Mouse (Mus musculus) neural tube, embryonic 12.5 days (tissue): ENCODE data around the gene Zbtb48. TPM values are rescaled to one million over a fixed set of nuclear protein-coding genes. Genes with fewer than 3 reads are reported as not detected.

ENCODE experiments used
- ATAC-seq: fragments of 200-750 bp; cut with Nextera tagmentation; 2 replicates; pipeline ENCODE4 v1.8.0; 2017; ENCODE audit warnings: low read depth, mild to moderate bottlenecking, moderate TSS enrichment, moderate library complexity; ENCODE audit not compliant: low FRiP score
- H3K27ac ChIP-seq: fragments of 300-500 bp; sonication (generic); 2 replicates; pipeline ENCODE4 v1.5.1; 2016
- H3K27me3 ChIP-seq: fragments of 300-500 bp; sonication (generic); replicated peaks from 2 replicates; pipeline ENCODE4 v1.6.1; 2016; ENCODE audit warnings: mild to moderate bottlenecking
- H3K36me3 ChIP-seq: fragments of 300-500 bp; sonication (generic); 2 replicates; pipeline ENCODE4 v1.6.1; 2016; ENCODE audit warnings: mild to moderate bottlenecking
- H3K4me1 ChIP-seq: fragments of 300-500 bp; sonication (generic); 2 replicates; pipeline ENCODE4 v1.6.1; 2016
- H3K4me2 ChIP-seq: fragments of 300-500 bp; sonication (generic); replicated peaks from 2 replicates; pipeline ENCODE4 v1.6.1; 2016; ENCODE audit warnings: mild to moderate bottlenecking
- H3K4me3 ChIP-seq: fragments of 300-500 bp; sonication (generic); 2 replicates; pipeline ENCODE4 v1.5.1; 2016
- H3K9ac ChIP-seq: fragments of 300-500 bp; sonication (generic); 2 replicates; pipeline ENCODE4 v1.6.1; 2016; ENCODE audit warnings: mild to moderate bottlenecking
- H3K9me3 ChIP-seq: fragments of 300-500 bp; sonication (generic); 2 replicates; pipeline ENCODE4 v1.6.1; 2016; ENCODE audit warnings: mild to moderate bottlenecking
- WGBS: fragments of 180-500 bp; shearing (Covaris S2); methylation state at CpG from one replicate; pipeline ENCODE4 v1.1.7; 2016; 5-methylcytosine and 5-hydroxymethylcytosine counted together
- polyA plus RNA-seq: library from polyadenylated mRNA; unstranded; fragments of >200 nt; fragmentation: Nextera tagmentation; extraction: Ambion mirVana; gene quantifications from 2 replicates; pipeline ENCODE4 v1.2.1, GENCODE M21; 2016

Zbtb48 gene
- 17.8 and 20.4 TPM in 2 replicates for polyA plus RNA-seq

DNA sequence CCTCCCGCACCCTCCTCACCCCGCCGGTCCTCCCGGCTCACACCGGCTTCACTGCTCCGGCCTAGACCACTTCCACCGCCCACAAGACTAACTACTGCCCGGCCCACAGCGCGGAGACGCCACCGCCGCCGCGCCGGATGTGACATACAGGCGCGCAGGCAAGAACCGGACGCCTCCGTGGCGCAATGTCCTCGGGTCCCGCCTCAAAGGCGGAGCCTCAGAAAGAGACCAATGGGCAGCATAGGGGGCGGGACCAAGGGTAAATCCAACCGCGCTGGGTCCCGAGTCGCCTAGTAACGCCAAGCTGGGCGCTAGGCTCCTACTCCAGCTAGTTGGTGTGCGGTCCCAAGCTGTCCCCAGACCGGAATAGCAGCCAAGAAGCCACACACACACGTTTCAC is at the start of gene Zbtb48:
Zbtb48 (minus strand) TSS at position 148 of the 400 bp plus-strand sequence.
- peak within 1 kb of the TSS; percentile 93 for H3K4me2 ChIP-seq
- peak within 1 kb of the TSS; percentile 83 for H3K4me3 ChIP-seq
- H3K9me3 ChIP-seq, result no peaks in the 10 kb centered on the region
- H3K4me1 ChIP-seq, result peaks cover 46% of the 10 kb centered on the region
- no peak within 1 kb of the TSS for H3K27ac ChIP-seq
- WGBS, result under 1% methylated on average over 35 of the region's 35 CpGs
- H3K9ac ChIP-seq, result peak within 1 kb of the TSS; percentile 81
- no peaks in the 10 kb centered on the region for H3K27me3 ChIP-seq
- peak; percentile 97 for ATAC-seq
- peaks cover 20% of the 10 kb centered on the region for H3K36me3 ChIP-seq

DNA sequence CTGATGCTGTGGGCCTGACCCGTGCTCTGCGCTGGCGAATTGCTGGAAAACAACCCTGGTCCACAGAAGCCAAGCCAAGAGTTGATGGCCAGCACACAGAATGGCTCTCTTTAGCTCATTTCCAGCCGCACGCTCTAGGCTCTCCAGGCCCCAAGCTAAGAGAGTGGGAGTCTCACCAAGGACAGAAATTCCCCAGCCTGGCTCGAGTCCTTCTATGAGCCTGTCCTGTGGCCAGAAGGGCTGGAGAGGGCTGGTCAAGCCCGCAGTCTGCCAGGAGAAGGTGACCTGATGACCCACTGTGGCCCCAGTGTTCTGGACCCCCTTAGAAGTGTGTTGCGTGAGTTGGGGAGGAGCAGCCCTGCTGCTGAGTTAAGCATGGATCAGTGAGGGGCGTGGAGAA is 49.7 kb upstream of the Zbtb48 start:
- H3K36me3 ChIP-seq, result no peaks in the 10 kb centered on the region
- no peak overlapping the region for H3K4me3 ChIP-seq
- no peak overlapping the region for H3K9ac ChIP-seq
- H3K27me3 ChIP-seq, result no peaks in the 10 kb centered on the region
- H3K4me2 ChIP-seq, result no peak overlapping the region
- H3K4me1 ChIP-seq, result 0 out of 2 replicates have a peak, but pooled peaks cover 4% of the 10 kb centered on the region
- H3K27ac ChIP-seq, result no peak overlapping the region
- ATAC-seq, result no peak
- 93% methylated on average over 9 of the region's 9 CpGs for WGBS
- no peaks in the 10 kb centered on the region for H3K9me3 ChIP-seq

DNA sequence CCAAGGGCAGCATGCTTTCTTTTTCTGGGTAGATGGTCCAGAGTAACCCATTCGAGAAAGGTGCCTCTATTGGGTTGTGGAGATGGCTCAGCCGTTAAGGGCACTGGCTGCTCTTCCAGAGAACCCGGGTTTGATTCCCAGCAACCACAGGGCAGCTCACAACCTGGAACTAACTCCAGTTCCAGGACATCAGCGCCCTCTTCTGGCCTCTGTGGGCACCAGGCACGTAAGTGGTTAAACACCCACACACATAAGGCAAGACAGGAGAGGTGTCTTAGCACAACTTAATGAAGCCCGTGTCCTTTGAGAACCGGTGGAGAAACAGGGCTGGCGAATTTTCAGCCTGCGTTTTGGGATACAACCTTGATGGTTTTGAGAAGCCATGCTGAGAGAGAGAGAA is 47.1 kb upstream of the Zbtb48 start:
- no peaks in the 10 kb centered on the region for H3K36me3 ChIP-seq
- H3K4me3 ChIP-seq, result no peak overlapping the region
- 81% methylated on average over 9 of the region's 9 CpGs for WGBS
- 0 out of 2 replicates have a peak, but pooled peaks cover 4% of the 10 kb centered on the region for H3K4me1 ChIP-seq
- H3K27ac ChIP-seq, result no peak overlapping the region
- no peak overlapping the region for H3K9ac ChIP-seq
- H3K27me3 ChIP-seq, result no peaks in the 10 kb centered on the region
- no peak for ATAC-seq
- H3K9me3 ChIP-seq, result no peaks in the 10 kb centered on the region
- H3K4me2 ChIP-seq, result no peak overlapping the region

DNA sequence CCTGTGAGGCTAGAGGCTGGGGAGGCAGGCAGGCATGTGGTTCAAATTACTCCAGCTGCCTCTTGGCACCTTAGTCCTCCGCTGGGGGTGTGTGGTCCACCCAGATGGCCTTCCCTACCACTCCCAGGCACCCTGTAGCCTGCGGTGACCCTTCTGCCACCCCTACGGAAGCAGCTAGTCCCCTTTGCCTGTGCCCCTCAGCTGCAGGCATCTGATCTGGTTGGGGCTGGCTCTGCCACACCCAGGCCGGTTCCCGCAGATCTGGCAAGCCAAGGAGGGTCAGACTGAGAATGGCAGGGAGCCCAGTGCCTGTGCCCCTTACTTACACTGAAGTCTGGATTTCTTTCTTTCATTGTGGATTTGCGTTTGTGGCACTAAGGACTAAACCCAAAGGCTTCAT is 46.2 kb upstream of the Zbtb48 start:
- 87% methylated on average over 6 of the region's 6 CpGs for WGBS

DNA sequence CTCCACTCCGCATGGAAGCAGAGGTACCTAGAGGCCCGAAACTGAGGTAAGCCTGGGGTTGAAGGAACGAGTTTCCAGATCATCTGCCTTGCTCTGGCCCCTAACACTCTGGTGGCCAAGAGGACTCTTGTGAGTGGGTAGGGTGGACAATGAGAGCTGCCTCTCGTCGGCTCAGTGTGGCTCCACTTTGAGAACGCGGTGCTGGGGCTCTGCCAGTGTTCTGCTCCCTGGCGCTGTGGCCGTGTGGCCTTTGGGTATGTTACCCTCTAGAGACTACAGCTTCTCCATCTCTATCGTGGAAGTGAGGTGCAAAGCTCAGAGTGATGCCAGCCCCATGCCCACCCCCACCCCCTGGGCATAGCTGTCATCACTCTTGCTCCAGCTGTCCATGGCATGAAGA is 45.2 kb upstream of the Zbtb48 start:
- H3K27ac ChIP-seq, result no peak overlapping the region
- no peak overlapping the region for H3K9ac ChIP-seq
- H3K36me3 ChIP-seq, result no peaks in the 10 kb centered on the region
- ATAC-seq, result no peak
- no peak overlapping the region for H3K4me3 ChIP-seq
- no peak overlapping the region for H3K4me2 ChIP-seq
- 79% methylated on average over 10 of the region's 10 CpGs for WGBS
- H3K27me3 ChIP-seq, result no peaks in the 10 kb centered on the region
- H3K4me1 ChIP-seq, result 0 out of 2 replicates have a peak, but pooled peaks cover 4% of the 10 kb centered on the region
- no peaks in the 10 kb centered on the region for H3K9me3 ChIP-seq

More for the DNA sequence above, 46.2 kb upstream of the Zbtb48 start:
- Histone ChIP-seq H3K9ac (no peak overlapping the region), H3K4me2 (no peak overlapping the region), H3K27ac (no peak overlapping the region), H3K36me3 (no peaks in the 10 kb centered on the region), H3K27me3 (no peaks in the 10 kb centered on the region), H3K4me3 (no peak overlapping the region), H3K4me1 (0 out of 2 replicates have a peak, but pooled peaks cover 4% of the 10 kb centered on the region), H3K9me3 (no peaks in the 10 kb centered on the region)
- ATAC-seq, result no peak

DNA sequence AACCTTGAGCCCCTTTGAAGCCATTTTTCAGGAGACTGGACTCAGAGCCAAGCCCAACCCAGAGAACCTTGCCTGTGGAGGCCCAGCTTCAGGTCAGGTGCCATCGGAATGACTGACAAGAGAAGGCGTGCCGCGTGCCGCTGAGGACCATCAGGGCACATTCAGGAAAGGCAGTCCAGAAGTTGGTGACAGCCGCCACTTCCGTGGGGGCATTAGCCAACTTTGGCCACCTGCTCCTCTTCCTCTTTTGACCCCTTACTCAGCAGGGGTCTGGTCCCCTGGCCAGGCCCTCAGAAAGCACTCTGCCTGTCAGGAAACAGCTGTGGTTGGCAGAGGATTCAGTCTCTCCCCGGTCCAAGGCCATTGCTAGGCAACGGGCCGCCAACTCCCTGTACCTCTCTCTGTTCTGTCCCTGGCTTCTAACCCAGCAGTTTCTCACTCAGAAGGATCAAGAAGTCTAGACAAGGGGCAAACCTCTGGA is 44.7 kb upstream of the Zbtb48 start, which contains the start of gene Plekhg5:
Plekhg5 (plus strand) TSS at position 378 of the 481 bp plus-strand sequence.
- no peak for ATAC-seq
- Histone ChIP-seq H3K36me3 (no peaks in the 10 kb centered on the region), H3K27ac (no peak within 1 kb of the TSS), H3K9me3 (no peaks in the 10 kb centered on the region), H3K4me1 (0 out of 2 replicates have a peak, but pooled peaks cover 4% of the 10 kb centered on the region), H3K9ac (no peak within 1 kb of the TSS), H3K27me3 (no peaks in the 10 kb centered on the region), H3K4me3 (no peak within 1 kb of the TSS), H3K4me2 (no peak within 1 kb of the TSS)
- WGBS, result 69% methylated on average over 10 of the region's 10 CpGs

DNA sequence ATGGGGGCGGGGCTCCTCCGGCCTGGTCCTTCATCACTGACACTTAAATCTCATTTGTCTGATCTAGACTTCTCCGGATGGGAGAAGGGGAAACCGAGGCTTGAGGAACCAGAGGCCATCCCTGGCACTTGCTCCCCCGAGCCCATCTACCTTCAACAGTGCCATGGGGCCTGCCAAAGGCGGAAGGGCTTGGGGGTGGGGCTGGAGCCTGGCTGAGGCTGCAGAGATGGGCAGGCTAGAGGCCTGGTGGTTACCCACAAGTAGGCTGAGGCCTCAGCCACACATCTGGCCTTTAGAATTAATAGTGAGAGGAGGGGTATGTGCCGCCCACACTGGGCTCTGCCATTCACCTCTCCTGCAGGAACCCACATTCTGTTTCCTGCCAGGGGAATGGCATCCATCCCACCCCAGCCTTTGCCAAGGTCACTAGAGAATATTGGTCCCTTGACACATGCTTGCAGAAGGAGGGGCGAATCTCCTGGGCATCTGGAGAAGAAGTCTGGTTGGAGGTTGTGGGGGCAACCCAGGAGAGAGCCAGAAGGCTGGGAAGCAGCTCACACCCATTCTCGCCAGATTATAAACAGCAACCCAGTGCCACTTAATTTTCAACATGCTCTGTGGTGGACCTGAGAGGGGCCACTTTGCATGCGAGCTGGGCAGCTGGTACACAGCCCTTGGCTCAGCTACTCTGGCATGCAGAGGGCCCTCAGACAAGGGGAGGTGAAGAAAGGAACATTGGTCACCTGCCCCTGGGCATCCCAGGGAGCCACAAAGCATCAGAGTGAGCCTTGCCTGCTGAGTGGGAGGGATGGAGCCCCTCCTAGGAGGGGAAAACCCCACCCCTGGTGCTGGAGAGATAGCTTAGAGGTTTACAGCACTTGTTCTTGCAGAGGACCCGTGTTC is 43.3 kb upstream of the Zbtb48 start:
- no peak for ATAC-seq
- H3K4me2 ChIP-seq, result no peak overlapping the region
- H3K9ac ChIP-seq, result no peak overlapping the region
- H3K4me1 ChIP-seq, result 0 out of 2 replicates have a peak, but pooled peaks cover 4% of the 10 kb centered on the region
- H3K27ac ChIP-seq, result no peak overlapping the region
- H3K4me3 ChIP-seq, result no peak overlapping the region
- H3K36me3 ChIP-seq, result no peaks in the 10 kb centered on the region
- H3K27me3 ChIP-seq, result no peaks in the 10 kb centered on the region
- WGBS, result 78% methylated on average over 11 of the region's 11 CpGs
- H3K9me3 ChIP-seq, result no peaks in the 10 kb centered on the region

DNA sequence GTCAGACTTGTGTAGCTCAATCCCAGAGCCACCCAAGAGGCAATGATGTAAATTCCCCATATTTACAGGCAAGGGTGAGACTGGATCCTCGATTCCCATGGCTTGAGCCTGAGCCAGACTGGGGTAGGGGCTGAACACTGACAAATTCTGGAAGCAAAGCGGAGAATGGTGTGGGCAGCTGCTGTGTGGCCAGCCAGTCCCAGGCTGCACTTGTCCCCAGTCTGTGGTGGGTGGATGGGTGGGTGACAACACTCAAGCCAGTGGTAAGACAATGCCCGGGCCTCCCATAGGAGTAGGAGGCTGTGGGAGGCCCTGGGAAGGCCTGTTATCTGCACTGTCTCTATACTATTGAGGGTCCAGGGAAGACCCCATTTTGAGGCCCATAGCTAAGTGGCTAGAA is 41.8 kb upstream of the Zbtb48 start:
- Histone ChIP-seq H3K27me3 (no peaks in the 10 kb centered on the region), H3K4me2 (no peak overlapping the region), H3K4me1 (0 out of 2 replicates have a peak, but pooled peaks cover 4% of the 10 kb centered on the region), H3K4me3 (no peak overlapping the region), H3K9ac (no peak overlapping the region), H3K9me3 (no peaks in the 10 kb centered on the region), H3K36me3 (no peaks in the 10 kb centered on the region), H3K27ac (no peak overlapping the region)
- 86% methylated on average over 3 of the region's 3 CpGs for WGBS
- no peak for ATAC-seq

DNA sequence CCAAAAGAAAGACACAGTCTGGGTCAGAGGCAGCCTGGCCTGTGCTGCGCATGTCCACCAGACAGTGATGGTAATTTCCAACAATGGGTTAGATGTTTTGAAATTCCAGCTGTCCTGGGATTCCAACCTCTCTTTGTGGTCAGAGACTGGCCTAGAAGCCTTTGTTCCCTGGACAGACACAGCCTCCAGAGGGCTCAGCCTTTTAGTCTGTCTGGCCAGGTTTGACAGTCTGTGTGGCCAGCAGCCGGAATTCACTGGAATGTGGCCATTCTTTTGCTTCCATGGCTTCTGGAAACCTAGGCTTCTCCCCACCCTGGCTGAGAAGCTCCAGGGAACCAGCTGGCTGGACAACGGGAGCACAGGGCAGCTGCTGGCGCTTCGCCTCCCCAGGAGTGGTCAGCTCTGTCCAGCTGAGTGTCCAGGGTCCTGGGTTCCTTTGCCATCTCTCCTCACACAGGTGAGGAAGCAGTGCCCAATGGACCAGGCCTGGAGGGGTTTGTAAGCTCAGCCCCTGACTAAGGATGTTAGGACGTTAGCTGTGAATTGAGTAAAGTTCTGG is 40.8 kb upstream of the Zbtb48 start:
- Histone ChIP-seq H3K9ac (no peak overlapping the region), H3K4me2 (no peak overlapping the region), H3K27ac (no peak overlapping the region), H3K4me1 (0 out of 2 replicates have a peak, but pooled peaks cover 4% of the 10 kb centered on the region), H3K27me3 (no peaks in the 10 kb centered on the region), H3K36me3 (no peaks in the 10 kb centered on the region), H3K9me3 (no peaks in the 10 kb centered on the region), H3K4me3 (no peak overlapping the region)
- no peak for ATAC-seq
- 75% methylated on average over 6 of the region's 6 CpGs for WGBS

DNA sequence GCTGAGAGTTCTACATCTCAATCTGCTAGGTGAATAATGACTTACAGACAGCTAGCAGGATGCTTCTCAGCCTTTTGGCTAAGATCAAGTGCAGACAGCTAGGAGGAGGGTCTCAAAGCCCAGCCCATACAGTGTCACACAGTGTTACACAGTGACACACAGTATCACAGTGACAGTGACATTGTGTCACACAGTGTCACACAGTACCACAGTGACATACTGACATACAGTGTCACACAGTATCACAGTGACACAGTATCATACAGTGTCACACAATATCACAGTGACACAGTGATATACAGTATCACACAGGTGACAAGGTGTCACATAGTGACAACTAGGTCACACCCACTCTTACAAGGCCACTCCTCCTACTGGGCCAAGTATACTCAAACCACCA is 39.8 kb upstream of the Zbtb48 start:
- no peaks in the 10 kb centered on the region for H3K27me3 ChIP-seq
- H3K36me3 ChIP-seq, result no peaks in the 10 kb centered on the region; the same call in 1 of the 2 replicates
- no peak for ATAC-seq

DNA sequence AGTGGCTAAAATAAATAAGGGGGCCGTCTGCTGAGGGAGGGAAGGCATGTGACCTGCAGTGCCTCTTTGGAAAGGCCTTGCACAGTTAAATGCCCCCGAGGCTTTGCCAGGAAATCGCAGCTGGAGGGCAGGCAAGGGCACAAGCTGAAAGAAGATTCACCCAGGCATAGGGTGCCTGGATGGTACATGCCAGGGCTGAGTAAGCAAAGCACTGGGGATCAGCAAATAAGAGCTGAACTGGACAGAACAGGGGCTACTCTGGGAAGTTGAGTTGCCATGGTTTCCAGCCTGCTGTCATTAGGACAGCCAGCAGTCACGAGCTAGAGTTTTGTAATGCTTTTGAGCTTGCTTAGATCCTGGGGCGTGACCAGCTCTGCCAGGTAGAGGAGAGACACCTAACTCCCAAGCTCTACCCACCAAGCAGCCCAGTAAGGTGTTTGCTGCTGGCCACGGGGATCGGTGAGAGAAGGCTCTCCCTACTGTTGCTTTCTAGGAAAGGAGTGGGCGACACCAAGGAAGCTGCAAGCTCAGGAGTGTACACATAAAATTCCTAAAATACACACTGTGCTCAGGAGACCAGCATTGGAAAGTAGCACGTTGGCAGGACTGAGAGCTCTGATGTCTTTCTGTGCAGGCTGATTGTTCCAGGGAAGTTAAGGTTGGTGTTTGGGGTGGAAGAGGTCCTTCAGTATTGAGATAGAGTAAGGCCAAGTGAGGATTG is 35.1 kb upstream of the Zbtb48 start:
- ATAC-seq, result no peak
- Histone ChIP-seq H3K4me1 (no peaks in the 10 kb centered on the region), H3K4me3 (no peak overlapping the region), H3K27ac (no peak overlapping the region), H3K4me2 (no peak overlapping the region), H3K36me3 (peaks cover 30% of the 10 kb centered on the region), H3K27me3 (no peaks in the 10 kb centered on the region), H3K9ac (no peak overlapping the region), H3K9me3 (no peaks in the 10 kb centered on the region)
- WGBS, result 74% methylated on average over 9 of the region's 9 CpGs

More for the DNA sequence above, 39.8 kb upstream of the Zbtb48 start:
- H3K27ac ChIP-seq, result no peak overlapping the region
- no peak overlapping the region for H3K4me2 ChIP-seq
- H3K4me1 ChIP-seq, result 0 out of 2 replicates have a peak, but pooled peaks cover under 1% of the 10 kb centered on the region
- H3K9me3 ChIP-seq, result no peaks in the 10 kb centered on the region
- no peak overlapping the region for H3K9ac ChIP-seq
- no peak overlapping the region for H3K4me3 ChIP-seq

DNA sequence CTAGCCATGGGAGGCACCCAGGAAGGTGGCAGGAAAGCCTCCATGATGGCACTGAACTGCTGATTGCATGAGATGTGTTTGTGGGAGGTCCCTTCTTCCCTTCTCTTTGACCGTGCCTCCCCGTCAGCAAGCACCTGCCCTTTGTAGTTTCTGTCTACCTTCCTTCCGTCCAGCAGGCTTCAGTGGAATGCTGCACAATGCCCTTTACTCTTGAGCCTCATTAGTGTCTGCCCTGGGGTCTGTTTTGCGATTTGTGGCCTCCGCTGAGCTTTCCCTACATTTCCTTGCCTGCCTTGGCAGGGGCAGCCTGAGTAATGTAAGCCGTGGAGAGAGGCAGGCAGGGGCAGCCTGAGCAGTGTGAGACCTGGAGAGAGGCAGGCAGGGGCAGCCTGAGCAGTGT is 17.1 kb upstream of the Zbtb48 start:
- peaks cover 81% of the 10 kb centered on the region for H3K36me3 ChIP-seq
- no peaks in the 10 kb centered on the region for H3K27me3 ChIP-seq
- H3K4me2 ChIP-seq, result no peak overlapping the region
- H3K9me3 ChIP-seq, result no peaks in the 10 kb centered on the region
- no peak for ATAC-seq
- peaks cover 11% of the 10 kb centered on the region for H3K4me1 ChIP-seq
- 76% methylated on average over 6 of the region's 6 CpGs for WGBS
- no peak overlapping the region for H3K9ac ChIP-seq
- H3K4me3 ChIP-seq, result no peak overlapping the region
- H3K27ac ChIP-seq, result no peak overlapping the region
